Mouse (Mus musculus) right cerebral cortex, postnatal 14 days (tissue): ENCODE measurements around the gene Mllt11.

Source experiments
- DNase-seq: peaks from one replicate; pipeline ENCODE4 v3.0.0; 2022

The Mllt11 gene

DNA sequence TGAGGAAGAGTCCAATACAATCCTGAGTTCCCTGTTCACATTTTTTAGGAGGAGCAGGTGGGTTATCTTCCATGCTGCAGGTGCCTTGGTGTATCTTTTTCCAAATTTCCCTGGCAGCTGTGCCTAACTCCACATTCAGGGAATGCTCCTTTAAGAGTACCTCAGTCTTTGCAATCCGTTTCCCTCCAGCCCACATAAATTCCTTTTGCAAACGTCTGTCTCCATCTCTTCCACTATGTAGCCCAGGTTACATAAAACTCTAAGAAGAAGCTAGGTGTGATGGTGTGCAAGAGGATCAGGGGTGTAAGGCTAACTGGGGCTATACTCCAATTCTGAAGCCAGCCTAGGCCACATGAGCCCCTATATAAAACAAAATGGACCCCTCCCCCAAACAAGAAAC lies 11.1 kb upstream of the Mllt11 start:
- DNase-seq = no peak

DNA sequence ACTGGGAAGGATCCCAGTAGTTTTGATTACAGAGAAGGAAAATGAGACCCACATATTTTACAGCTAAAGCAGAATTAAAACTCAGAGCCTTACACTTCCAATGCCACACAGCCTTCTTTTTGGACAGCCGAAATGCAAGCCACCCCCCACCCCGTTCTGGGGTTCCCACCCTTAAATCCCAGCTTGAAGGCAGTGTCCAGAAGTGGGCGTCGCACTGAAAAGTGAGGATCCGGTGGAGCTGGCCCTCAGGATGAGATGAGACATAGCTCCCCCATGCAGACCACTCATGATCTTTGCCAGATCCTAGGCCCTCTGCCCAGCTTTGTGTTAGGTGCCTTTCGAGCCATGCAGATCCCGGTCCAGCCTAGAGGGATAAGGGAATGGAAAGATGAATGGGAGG lies 9.5 kb upstream of the Mllt11 start, which contains the start of gene Gm128:
TSS of gene Gm128 (minus strand) at position 101 of the 400 bp plus-strand sequence.
- no peak for DNase-seq

DNA sequence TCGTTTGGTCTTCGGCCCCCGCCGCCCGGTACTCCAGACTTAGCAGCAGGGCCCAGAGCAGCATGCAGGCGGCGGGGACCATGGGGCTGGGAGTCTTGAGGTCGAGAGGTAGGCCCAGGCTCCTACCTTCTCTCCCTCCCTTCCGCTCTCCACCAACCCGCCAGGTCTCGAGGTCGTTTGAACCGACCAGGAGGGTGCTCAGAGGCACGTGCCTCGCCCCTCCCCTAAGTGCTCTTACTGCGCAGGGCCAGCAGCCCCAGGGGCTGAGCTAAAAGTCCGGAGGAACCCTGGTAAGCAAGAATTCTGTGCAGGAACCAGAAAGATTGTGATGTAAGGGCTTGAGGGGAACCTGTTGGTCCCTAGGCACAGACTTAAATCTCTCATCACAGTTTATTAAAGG lies 8.9 kb upstream of the Mllt11 start:
- no peak for DNase-seq

DNA sequence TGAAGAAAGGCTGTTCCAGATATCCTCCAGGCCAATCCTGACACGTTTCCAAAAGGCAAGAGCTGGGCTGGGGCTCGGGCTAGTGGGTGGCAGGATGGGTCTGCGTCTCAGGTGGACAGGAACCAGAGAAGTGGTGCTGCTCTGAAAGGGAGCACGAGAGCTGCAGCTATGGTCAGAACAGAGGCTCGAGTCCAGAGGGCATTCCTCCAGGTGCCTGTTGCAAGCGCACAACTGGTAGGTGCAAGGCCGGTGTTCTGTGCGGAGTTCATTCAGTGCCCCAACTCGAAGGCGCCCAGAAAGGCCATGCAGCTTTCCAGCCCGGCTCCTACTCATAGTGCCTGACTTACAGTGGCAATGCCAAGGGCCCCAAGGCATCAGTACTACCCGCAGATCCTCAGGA lies 8.0 kb upstream of the Mllt11 start:
- DNase-seq = no peak

DNA sequence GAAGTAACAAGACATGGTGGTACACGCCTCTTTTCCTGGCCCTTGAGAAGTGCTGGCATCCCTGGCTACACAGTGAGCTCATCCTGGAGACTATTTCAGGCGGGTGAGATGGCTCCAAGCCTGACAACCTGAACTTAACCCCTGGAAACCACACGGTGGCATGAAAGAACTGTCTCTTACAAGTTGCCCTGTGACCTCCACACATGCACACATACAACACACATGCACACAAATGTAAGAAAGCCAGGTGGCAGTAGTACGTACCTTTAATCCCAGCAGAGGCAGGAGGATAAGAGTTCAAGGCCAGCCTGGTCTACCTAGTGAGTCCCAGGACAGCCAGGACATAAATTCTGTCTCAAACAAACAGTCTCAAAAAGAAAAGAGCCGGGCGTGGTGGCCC lies 7.1 kb upstream of the Mllt11 start:
- no peak for DNase-seq

DNA sequence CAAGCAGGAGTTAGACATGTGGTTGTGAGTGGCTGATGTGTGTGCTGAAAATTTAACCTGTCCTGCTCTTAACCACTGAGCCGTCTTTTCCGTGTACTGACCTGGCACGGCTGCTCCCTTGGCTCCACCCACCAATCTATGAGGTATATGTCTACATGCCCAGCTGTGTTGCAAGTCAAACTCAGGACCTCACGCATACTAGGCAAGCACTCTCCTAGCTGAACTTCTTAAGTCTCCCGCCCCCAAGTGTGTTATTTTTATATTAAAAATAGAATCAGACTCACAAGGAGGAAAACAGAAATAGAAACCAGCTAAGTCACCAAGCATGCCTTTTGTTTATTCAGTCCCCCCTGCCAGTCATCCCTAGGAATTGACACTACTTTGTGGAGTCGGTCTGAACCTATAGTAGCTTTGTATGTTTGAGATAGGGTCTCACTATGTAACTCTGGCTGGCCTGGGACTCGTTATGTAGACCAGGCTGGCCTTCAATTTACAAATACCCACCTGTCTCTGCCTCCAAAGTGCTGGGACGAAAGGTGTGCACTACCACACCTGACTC lies 5.6 kb upstream of the Mllt11 start:
- DNase-seq = no peak

DNA sequence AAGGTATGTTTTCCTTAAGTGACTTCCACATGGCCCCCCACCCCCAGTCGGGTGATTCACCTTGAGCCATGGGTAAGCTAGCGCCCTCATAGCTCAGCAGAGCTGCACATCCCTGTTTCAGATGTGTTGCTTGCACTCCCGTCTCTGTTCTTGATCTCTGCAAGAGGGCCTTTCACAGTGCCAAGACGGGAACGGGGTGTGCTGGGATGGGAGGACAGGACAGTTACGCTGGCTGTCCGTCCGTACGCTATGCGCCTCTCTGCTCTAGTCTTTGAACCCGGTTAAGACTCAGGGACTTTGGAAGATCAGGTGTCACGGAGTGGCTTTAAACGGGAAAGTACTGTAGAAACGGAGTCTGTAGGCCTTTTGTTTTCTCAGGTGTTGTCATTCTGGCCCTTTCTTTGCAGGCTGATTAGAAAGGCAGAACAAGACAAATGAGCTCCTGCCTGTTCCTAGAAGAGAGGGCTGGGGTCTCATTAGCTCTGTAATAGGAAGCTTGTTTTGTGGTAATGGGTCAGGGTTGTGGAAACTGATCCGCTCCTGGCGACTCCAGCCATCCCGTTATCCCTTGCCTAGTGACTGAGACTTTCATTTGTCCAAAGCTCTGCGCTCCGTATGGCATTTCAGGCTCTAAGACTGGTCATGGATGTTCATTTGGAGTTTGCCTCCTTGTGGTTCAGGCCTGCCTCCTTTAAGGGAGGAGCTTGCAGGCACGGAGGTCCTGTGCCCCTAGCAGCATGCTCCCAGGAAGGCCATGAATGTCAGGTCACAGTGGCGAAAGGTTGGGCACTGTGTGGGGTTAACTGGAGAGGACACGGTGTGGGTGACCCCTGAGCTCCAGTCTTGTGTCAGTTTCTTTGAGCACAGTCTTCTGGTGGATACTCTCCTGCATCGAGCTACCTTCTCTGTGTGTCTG lies 3.7 kb upstream of the Mllt11 start:
- DNase-seq = no peak

DNA sequence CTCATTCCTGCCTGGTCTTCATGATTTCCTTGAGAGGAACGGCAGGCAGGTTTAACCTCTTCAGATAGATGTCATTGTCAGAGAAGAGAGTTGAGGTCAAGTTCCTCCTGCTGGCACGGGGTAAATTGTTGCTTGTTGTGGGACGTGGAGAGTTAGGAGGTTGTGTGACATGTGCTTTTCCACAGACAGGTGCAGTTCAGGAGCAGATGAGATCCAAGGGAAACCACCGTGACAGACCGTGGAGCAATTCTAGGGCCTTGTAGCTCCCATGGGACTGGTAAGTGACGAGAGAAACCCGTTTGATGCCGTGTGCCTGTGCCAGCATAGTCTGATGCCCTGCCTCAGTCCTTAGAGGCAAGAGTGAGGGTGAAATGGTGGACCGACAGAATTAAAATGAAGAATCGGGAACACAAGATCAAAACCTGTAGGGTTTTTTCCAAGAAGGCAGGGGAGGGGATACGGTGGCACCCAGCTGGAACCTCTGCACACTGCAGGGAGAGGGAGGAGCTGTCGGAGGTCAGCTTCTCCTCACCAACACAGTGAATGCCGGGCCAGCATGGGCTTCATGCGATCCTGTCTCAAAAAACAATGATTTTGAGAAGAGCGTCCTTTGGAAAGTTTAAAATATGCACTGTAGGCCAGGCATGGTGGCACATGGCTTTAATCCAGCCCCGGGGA lies 1.5 kb upstream of the Mllt11 start:
- no peak for DNase-seq

DNA sequence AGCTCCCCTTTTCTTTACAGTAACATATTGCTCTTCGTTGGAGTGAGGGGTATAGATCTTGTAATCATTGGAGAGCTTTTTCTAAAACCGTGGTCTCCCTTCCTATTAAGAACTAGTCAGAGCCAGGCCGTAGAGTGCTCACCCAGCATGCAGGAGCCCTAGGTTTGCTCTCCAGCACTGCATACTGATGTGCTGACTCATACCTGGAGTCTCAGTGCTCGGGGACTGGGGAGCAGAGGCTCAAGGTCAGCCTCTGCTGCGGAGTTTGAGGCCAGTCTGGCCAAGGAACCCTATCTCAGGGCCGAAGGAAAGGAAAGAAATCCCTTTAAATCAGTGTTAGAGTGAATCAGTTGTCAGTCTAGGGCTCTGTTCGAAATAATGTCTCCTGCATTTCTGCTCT lies 800 bp upstream of the Mllt11 start:
- no peak for DNase-seq

DNA sequence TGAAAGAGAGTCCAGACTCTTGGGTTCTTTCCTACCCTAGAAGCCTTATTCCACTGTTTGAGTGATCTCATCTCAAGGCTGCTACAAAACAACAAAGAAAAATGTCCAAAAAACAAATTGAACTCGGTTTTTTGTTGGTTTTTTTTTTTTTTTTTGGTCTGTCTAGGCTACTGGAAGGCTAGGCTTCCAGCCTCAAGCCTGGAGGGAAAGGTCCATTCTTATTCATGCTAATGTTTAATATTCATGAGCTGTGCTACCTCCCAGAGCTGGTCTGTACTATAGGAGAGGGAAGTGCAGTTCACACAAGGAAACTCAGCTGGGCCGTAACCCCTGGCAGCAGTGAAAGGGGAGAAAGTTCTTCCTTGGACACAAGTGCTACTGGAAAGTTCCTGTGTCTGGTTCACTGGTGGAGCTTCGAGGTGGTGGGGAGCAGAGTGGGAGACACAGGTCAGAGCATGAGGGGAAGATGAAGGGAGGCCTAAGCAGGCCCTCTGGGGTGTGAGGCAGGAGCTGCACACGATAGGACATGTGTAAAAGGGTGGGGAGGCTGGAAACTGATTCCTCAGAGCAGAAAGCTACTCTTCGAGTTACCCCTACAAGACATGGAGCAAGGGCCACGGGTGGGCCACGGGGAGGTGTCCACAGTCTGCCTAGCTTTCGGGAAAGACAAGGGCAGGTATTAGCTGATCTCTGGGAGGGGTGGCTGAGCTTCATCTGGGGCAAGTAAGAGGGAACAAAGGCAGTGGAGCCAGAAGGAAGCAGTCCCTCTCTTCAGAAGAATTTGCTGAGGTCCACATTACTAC lies 1.3 kb downstream of the Mllt11 start:
- no peak for DNase-seq

DNA sequence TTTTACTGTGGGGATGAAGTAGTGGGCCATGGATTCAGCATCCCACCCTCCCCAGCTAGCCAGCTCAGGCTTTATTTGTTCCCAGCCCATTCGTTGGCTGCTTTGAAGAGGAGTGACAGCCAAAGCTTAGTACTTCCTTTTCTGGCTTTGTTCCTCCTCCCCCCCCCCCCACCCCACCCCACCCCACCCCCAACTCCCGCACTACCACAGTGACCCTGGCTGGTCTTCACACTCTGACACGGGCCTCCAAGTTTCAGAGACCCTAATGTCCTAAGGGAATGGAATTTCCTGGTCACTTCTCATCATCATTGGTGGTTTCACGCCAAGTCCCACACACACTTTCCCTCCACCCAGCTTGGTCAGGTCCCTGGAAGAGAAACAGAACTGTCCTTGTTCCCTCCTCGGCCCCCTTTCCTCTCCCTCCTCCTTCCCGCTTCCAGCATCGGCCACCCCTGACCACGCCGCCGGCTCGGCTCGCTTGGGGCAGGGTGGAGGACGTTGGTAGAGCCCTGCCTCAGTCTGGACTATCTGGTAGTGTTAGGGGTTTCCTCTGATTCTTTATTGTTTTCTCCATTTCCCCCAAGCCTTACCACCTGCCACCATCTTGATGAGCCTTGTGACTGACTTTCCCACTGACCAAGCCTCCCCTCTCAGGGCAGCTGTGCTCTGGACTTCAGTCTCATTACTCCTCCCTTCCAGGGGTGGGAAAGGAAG lies 2.0 kb downstream of the Mllt11 start:
- DNase-seq = peak; percentile 44

DNA sequence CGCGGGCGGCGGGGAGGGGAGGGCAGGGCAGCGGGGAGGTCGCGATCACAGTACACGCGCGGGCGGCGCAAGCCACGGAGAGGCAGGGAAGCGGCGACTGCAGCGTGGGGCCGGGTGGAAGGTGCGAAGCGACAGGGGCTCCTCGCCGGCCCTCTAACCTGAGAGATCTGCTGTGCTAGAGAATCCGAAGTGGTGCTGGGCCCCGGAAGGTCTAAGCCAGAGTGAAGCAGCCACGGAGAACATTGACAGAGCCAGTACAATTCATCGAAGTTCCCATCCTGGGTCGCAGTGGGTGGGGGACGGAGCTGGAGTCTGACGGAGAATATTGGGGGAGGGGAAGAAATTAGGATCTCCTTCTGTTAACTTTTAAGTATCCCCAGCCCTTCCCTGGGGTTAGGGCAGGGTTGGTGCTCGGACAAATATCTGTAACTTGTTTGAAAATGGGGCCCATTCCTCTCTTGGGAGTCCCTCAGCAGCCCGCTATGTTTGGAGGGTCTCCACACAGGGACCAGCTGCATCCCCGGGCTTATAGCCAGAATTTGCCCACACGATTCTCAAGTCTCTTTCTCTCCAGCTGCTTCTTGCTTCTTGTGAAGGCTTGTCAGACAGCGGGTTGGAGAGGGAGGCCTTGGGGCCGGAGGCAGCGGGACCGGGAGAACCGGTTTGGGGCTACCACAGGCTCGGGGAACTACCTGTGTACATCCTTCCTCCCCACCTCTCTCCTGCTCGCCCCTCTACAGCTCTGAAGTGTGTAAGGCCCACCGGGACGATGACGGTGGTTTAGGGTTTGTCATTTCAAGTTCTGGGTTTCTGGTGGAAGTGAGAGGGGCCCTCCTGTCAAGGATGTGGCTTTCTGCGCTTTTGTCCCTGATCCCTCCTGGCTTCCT lies 2.8 kb downstream of the Mllt11 start:
- peak; percentile 73 for DNase-seq

DNA sequence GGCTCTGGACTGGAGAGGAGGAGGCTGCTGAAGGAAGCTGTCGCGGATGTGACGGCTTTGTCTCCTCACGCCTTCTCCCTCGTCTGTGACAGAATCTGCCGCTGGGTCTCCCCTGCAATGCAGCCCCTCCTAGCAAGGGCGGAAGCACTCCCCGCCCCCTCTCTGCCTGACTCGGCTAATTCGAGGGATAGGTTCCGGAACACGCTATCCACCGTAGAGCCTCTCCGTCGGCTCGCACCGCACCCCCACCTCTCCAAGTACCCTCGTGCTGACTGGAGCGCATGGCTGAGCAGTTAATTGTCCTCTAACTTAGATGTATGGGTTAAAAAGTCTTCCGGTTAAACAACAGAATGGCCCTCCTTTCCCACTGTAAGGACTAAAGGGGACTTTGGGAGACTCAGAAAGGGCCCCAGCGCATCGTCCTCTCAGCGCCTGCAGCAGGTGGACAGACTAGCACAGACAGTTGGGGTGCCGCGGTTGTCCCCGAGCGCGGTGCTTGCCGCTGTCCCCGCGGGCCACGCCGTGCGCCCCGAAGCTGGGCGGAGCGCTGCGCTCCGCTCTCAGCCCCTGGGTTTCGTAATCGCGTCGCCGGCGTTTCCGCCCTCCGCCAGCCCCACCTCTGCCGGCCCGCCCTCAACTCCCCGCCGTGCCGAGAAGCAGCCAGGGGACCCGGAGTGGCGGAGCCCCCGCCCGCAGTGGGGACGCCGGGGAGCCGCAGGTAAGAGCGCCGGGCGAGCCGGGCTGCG lies 3.6 kb downstream of the Mllt11 start, which contains the start of gene Cdc42se1:
TSS of gene Cdc42se1 (plus strand) at position 585 of the 746 bp plus-strand sequence.
- DNase-seq = peak; percentile 90

DNA sequence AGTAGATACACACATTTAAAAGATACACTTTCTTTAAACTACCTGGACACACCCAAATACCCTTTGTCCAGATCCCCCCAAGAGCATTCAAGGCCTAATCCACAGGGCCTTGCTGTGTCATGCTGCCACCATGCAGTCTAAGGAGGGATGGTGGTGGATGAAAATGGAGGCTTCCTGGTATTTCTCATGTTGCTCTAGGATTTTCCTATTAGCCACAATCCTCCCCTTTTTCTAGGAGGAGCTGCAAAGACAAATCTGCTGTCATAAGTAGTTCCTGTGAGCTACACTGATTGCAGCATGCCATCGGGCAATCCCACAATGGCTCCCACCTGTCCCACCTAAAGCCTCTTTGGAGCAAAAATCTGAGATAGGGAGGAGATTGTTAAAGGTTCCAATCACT lies 4.8 kb downstream of the Mllt11 start:
- DNase-seq = no peak

DNA sequence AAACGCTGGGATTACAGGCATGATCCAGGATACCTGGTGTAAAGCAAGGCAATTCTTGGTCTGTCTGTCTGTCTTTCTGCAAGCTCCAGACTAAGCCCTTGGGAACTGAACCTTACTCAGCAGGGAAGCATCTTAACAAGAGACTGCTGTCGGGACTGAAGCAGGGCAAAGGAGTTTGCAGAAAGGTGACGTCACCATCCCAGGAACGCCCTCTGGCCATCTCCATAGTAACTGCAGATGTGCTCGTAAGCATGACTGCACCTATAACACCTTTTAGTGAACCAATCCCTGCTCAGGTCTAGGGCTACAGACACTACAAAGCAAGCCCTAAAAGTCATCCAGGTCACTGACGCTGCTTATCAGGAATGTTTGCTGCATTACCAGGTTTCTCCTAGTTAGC lies 7.7 kb downstream of the Mllt11 start:
- DNase-seq = no peak

DNA sequence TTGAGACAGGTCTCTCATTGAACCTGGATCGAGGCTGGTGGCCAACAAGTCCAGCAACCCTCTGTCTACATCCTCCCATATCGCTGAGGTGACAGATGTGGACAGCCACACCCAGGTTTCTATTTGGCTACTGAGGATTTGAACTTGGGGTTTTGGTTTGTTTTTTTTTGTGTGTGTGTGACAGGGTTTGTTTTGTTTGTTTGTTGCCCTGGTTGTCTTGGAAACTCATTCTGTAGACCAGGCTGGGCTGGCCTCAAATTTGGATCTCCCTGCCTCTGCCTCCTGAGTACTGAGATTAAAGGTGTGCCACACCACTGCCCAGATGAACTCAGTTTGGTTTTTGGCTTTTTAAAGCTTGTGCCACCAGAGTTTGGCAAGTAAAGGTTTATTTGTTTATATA lies 8.9 kb downstream of the Mllt11 start:
- no peak for DNase-seq

DNA sequence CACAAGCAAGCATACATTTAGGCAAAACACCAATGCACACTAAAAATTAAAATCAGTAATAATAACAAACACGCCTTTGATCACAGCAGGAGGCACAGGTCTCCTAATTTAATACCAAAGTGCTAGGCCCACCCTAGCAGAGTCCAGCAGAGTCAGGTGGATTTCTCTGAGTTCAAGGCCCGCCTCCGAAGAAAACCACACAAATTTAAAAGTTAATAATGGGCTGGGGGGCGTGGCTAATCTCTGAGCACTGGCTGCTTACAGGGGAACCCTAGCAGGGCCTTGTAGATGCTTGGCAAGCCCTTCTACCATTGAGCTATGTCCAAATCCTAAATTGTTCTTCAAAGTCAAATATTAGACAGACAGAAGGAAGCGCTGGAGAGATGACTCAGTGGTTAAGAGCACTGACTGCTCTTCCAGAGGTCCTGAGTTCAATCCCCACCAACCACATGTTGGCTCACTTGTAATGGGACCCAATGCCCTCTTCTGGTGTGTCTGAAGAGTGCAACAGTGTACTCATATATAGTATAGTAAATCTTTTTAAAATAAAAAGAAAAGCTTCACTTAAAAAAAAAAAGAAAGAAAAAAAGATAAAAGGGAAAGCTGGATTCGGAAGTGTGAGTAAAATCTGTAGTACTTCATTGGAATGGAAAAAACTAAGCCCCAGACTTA lies 13.4 kb downstream of the Mllt11 start:
- DNase-seq = no peak

DNA sequence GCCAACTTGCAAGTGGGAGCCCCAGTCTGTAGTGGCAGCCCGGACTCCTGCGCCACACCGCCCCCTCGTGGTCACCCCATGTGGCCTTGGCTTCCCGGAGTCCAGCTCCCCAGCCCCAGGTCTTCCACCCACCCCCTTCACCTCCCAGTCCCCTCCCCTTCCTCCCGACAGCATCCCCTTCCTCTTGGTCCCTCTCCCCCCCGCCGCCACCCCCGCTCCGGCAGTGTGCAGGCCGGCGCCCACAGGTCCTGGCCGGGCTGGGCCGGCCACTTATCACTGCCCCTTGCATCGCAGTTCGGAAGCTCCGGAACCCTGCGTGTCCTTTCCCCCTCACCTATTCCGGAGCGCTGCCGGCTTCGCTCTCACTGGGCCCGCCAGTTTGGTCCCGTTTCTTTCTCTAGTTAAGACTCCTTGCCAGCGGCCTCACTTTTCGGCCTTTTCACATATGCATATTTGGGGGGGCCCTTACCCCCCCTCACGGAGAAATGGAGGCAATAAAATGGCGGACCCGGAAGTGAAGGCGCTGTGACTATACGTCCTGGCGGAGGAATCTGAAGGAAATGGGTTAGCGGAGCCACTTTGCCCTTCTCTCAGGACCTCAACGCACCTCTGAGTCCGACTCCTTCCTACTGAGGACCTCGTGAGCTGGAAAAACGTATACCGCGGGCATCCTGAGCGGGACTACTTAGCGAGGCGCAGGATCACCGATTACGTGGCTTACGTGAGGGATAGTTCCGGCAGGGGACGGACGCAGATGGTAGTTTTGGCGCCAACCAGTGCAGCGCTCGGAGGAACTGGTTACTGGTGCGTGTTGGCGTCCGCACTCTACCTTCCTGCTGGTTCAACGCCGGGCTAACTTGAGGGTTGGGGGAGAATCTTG lies 14.5 kb downstream of the Mllt11 start, which contains the start of gene Gabpb2:
TSS of gene Gabpb2 (minus strand) at position 662 of the 880 bp plus-strand sequence.
- peak; percentile 93 for DNase-seq
